Mouse (Mus musculus) liver, embryonic 12.5 days (tissue): ENCODE measurements around the gene Gm5936. TPM values are rescaled to one million over a fixed set of nuclear protein-coding genes. Genes with fewer than 3 reads are reported as not detected.
"Not testable (repeated sequence)": the region's sequence is repeated elsewhere in the genome, so short reads cannot be mapped to it uniquely, and the experiment has no call there.

Source experiments
- ATAC-seq: fragments of 200-750 bp; cut with Nextera tagmentation; 2 replicates; pipeline ENCODE4 v1.8.0; 2017; ENCODE audit warnings: moderate number of reproducible peaks, mild to moderate bottlenecking, moderate library complexity
- H3K27ac ChIP-seq: fragments of 300-500 bp; sonication (generic); 2 replicates; pipeline ENCODE4 v1.5.1; 2016; ENCODE audit warnings: mild to moderate bottlenecking
- H3K27me3 ChIP-seq: fragments of 300-500 bp; sonication (generic); replicated peaks from 2 replicates; pipeline ENCODE4 v1.6.1; 2016; ENCODE audit warnings: mild to moderate bottlenecking, moderate library complexity
- H3K36me3 ChIP-seq: fragments of 300-500 bp; sonication (generic); 2 replicates; pipeline ENCODE4 v1.6.1; 2016; ENCODE audit warnings: mild to moderate bottlenecking, moderate library complexity
- H3K4me1 ChIP-seq: fragments of 300-500 bp; sonication (generic); 2 replicates; pipeline ENCODE4 v1.6.1; 2016
- H3K4me2 ChIP-seq: fragments of 300-500 bp; sonication (generic); 2 replicates; pipeline ENCODE4 v1.6.1; 2016; ENCODE audit warnings: mild to moderate bottlenecking, moderate library complexity
- H3K4me3 ChIP-seq: fragments of 300-500 bp; sonication (generic); 2 replicates; pipeline ENCODE4 v1.5.1; 2016; ENCODE audit warnings: mild to moderate bottlenecking, moderate library complexity
- H3K9ac ChIP-seq: fragments of 300-500 bp; sonication (generic); 2 replicates; pipeline ENCODE4 v1.6.1; 2016; ENCODE audit warnings: mild to moderate bottlenecking, moderate library complexity
- H3K9me3 ChIP-seq: fragments of 300-500 bp; sonication (generic); replicated peaks from 2 replicates; pipeline ENCODE4 v1.6.1; 2016; ENCODE audit warnings: mild to moderate bottlenecking, moderate library complexity
- WGBS: fragments of 180-500 bp; shearing (Covaris S2); methylation state at CpG from one replicate; pipeline ENCODE4 v1.1.7; 2016; ENCODE audit not compliant: insufficient replicate concordance; 5-methylcytosine and 5-hydroxymethylcytosine counted together
- polyA plus RNA-seq: library from polyadenylated mRNA; unstranded; fragments of >200 nt; fragmentation: Nextera tagmentation; extraction: Ambion mirVana; gene quantifications from 2 replicates; pipeline ENCODE4 v1.2.1, GENCODE M21; 2016

Gm5936 gene
- polyA plus RNA-seq = not detected in 2 replicates

GRCm38 (mm10) chrX:74836842-74837522, at the start of gene Gm5936:
Gene Gm5936 (plus strand): TSS chrX:74837196.
- H3K36me3 ChIP-seq, H3K4me1 ChIP-seq, H3K4me2 ChIP-seq, H3K27ac ChIP-seq, H3K9me3 ChIP-seq, H3K4me3 ChIP-seq, H3K9ac ChIP-seq, ATAC-seq, H3K27me3 ChIP-seq: not testable (repeated sequence)
- 31% methylated on average over 3 of the region's 5 CpGs for WGBS

- H3K9ac ChIP-seq, H3K27me3 ChIP-seq, H3K4me3 ChIP-seq, H3K4me2 ChIP-seq, ATAC-seq, H3K36me3 ChIP-seq, H3K9me3 ChIP-seq, H3K4me1 ChIP-seq, H3K27ac ChIP-seq: not testable (repeated sequence)
- 79% methylated on average over 12 of the region's 12 CpGs for WGBS
These were observed 19.1 kb downstream of the Gm5936 start for GRCm38 (mm10) chrX:74856104-74856503.

GRCm38 (mm10) chrX:74880123-74880522, 43.1 kb downstream of the Gm5936 start:
- WGBS = 39% methylated on average over 5 of the region's 6 CpGs
- not testable (repeated sequence) for H3K9ac ChIP-seq, ATAC-seq, H3K9me3 ChIP-seq, H3K4me1 ChIP-seq, H3K4me3 ChIP-seq, H3K27me3 ChIP-seq, H3K27ac ChIP-seq, H3K4me2 ChIP-seq, H3K36me3 ChIP-seq

Other genes starting within 250 kb of the Gm5936 start
- not detected in 2 replicates for gene Olfr1325, start 244.5 kb upstream of the Gm5936 start, polyA plus RNA-seq
- gene Gm5640, start 191.6 kb upstream of the Gm5936 start, polyA plus RNA-seq = not detected in 2 replicates
- not detected in 2 replicates for gene Gm6890, start 96.3 kb upstream of the Gm5936 start, polyA plus RNA-seq
- 1.0 and 1.4 TPM in 2 replicates for gene Gab3, start 248.3 kb downstream of the Gm5936 start, polyA plus RNA-seq